Mouse (Mus musculus) liver, embryonic 13.5 days (tissue): Measurements from ENCODE around the gene Stkld1. TPM values are rescaled to one million over a fixed set of nuclear protein-coding genes. Genes with fewer than 3 reads are reported as not detected.

Experiments
- ATAC-seq: fragments of 200-750 bp; cut with Nextera tagmentation; 2 replicates; pipeline ENCODE4 v1.8.0; 2017; ENCODE audit warnings: low read depth, mild to moderate bottlenecking, moderate number of reproducible peaks, moderate library complexity
- DNase-seq: peaks from one replicate; pipeline ENCODE4 v3.0.0; 2022
- H3K27ac ChIP-seq: fragments of 300-500 bp; sonication (generic); 2 replicates; pipeline ENCODE4 v1.5.1; 2015; ENCODE audit warnings: moderate library complexity, mild to moderate bottlenecking, inconsistent platforms
- H3K27me3 ChIP-seq: fragments of 300-500 bp; sonication (generic); 2 replicates; pipeline ENCODE4 v1.6.1; 2015; ENCODE audit warnings: mild to moderate bottlenecking, inconsistent platforms
- H3K36me3 ChIP-seq: fragments of 300-500 bp; sonication (generic); 2 replicates; pipeline ENCODE4 v1.6.1; 2015; ENCODE audit warnings: mild to moderate bottlenecking, inconsistent platforms
- H3K4me1 ChIP-seq: fragments of 300-500 bp; sonication (generic); replicated peaks from 2 replicates; pipeline ENCODE4 v1.6.1; 2015; ENCODE audit warnings: inconsistent platforms
- H3K4me2 ChIP-seq: fragments of 300-500 bp; sonication (generic); 2 replicates; pipeline ENCODE4 v1.6.1; 2015; ENCODE audit warnings: inconsistent platforms, mild to moderate bottlenecking, moderate library complexity
- H3K4me3 ChIP-seq: fragments of 300-500 bp; sonication (generic); replicated peaks from 2 replicates; pipeline ENCODE4 v1.5.1; 2015; ENCODE audit warnings: mild to moderate bottlenecking, inconsistent platforms
- H3K9ac ChIP-seq: fragments of 300-500 bp; sonication (generic); 2 replicates; pipeline ENCODE4 v1.6.1; 2015; ENCODE audit warnings: mild to moderate bottlenecking, inconsistent platforms
- H3K9me3 ChIP-seq: fragments of 300-500 bp; sonication (generic); replicated peaks from 2 replicates; pipeline ENCODE4 v1.6.1; 2016; ENCODE audit warnings: inconsistent platforms
- WGBS: fragments of 180-500 bp; shearing (Covaris S2); methylation state at CpG from one replicate; pipeline ENCODE4 v1.1.7; 2015; ENCODE audit not compliant: insufficient replicate concordance; 5-methylcytosine and 5-hydroxymethylcytosine counted together
- polyA plus RNA-seq: library from polyadenylated mRNA; unstranded; fragments of >200 nt; fragmentation: Nextera tagmentation; extraction: Ambion mirVana; gene quantifications from 2 replicates; pipeline ENCODE4 v1.2.1, GENCODE M21; 2015

The Stkld1 gene
- polyA plus RNA-seq, 1 experiment from 2014 or later, result 0.08 TPM

DNA sequence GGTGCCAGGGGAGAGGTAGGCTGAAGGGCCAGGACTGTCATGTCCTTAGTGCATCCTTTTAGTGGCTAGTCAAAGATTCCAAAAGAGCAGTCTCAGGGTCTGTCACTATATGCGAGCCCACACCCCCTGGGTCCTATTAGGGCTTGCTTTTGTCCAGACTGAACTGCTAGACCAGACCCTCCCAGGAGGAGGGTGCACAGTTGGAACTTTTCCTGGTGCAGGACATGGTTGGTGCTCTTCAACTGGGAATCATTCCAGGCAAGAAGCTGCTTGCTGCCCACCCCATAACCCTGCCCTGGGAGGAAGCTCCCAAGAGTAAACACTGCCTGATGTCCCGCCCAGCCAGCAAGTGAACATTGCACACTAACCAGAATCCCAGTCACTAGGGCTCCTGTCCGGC, 39.3 kb downstream of the Stkld1 start, which contains the start of gene Adamts13:
Adamts13 (plus strand) TSS at position 301 of the 400 bp plus-strand sequence.
- Histone ChIP-seq H3K36me3 (no peaks in the 10 kb centered on the region), H3K4me1 (peaks cover 12% of the 10 kb centered on the region), H3K27ac (peak within 1 kb of the TSS; percentile 55), H3K4me3 (0 out of 2 replicates have a peak within 1 kb of the TSS, but pooled peaks have one; percentile 2), H3K4me2 (no peak within 1 kb of the TSS), H3K9ac (no peak within 1 kb of the TSS), H3K27me3 (peaks cover 4% of the 10 kb centered on the region; the same call in 1 of the 2 replicates), H3K9me3 (no peaks in the 10 kb centered on the region)
- DNase-seq, result no peak
- WGBS, result 47% methylated on average over 3 of the region's 3 CpGs
- ATAC-seq, result peak; percentile 41

DNA sequence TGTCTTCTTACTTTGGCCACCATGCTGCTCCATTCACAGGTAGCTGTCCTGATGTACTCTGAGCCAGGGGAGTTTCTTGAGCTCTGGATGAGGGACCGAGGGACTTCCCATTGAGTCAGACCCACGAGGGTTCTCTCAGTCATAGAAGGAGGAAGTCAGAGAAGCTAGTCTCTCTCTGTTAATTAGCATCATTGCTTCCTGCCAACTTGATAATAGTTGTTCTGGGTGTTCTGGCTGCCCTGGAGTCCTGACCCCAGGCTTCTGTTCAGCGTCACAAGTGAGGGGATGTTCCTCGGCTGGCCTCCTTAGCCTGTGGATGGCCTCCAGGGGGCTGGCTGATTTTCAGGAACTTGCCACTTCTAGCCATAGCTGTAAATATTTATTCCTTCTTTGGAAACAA, 40.1 kb downstream of the Stkld1 start:
- peak overlapping the region; percentile 55 for H3K27ac ChIP-seq
- ATAC-seq (no peak), DNase-seq (no peak)

DNA sequence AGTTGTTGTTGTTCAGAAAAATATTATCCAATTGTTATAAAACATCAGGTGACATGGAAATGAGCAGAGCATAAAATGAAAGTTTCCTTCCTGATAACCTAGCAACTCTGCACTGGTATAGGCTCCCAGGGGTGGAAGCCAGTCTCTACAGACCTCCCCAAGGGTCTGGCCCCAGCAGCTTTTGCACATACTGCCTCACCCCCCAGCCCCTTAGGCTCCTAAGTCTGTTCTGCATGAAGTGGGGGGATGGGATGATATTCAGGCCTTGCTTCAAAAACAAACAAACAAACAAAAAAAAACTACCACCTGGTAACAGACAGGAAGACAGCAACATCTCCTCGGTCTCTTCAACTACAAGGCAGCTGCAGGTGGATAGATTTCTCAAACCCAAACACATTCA, 46.5 kb downstream of the Stkld1 start:
- no peaks in the 10 kb centered on the region for H3K36me3 ChIP-seq
- H3K4me2 ChIP-seq, result no peak overlapping the region
- H3K4me1 ChIP-seq, result 0 out of 2 replicates have a peak, but pooled peaks cover 9% of the 10 kb centered on the region
- H3K9ac ChIP-seq, result no peak overlapping the region
- no peak overlapping the region for H3K27ac ChIP-seq
- no peaks in the 10 kb centered on the region for H3K27me3 ChIP-seq
- 53% methylated on average over 1 of the region's 1 CpGs for WGBS
- no peak for DNase-seq
- no peak for ATAC-seq
- H3K9me3 ChIP-seq, result no peaks in the 10 kb centered on the region
- H3K4me3 ChIP-seq, result no peak overlapping the region

More for the DNA sequence above, 40.1 kb downstream of the Stkld1 start:
- Histone ChIP-seq H3K36me3 (no peaks in the 10 kb centered on the region), H3K27me3 (peaks cover 4% of the 10 kb centered on the region; the same call in 1 of the 2 replicates), H3K9me3 (no peaks in the 10 kb centered on the region), H3K4me2 (no peak overlapping the region), H3K9ac (no peak overlapping the region), H3K4me3 (no peak overlapping the region), H3K4me1 (peaks cover 12% of the 10 kb centered on the region)
- 18% methylated on average over 4 of the region's 4 CpGs for WGBS

DNA sequence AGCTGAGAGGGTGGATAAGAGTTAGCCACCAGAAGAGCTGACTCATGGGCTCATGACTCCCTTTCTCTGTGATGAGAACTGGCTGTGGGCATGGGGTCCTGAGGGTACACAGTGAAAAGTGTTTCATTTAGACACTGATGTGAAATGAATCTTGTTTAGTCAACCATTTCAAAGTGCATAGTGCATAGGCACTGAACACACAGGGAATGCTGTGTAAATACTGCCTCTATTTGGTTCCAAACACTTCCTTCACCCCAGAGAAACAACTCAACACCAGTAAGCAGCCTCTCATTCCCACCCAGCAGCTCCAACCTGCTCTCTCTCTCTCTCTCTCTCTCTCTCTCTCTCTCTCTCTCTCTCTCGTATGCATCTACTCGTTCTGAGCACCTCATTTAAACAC, 50.3 kb downstream of the Stkld1 start:
- Histone ChIP-seq H3K4me2 (no peak overlapping the region), H3K4me1 (0 out of 2 replicates have a peak, but pooled peaks cover 9% of the 10 kb centered on the region), H3K9ac (no peak overlapping the region), H3K27ac (no peak overlapping the region), H3K27me3 (no peaks in the 10 kb centered on the region), H3K36me3 (no peaks in the 10 kb centered on the region), H3K4me3 (no peak overlapping the region), H3K9me3 (no peaks in the 10 kb centered on the region)
- ATAC-seq, result no peak
- 45% methylated on average over 2 of the region's 2 CpGs for WGBS
- no peak for DNase-seq

DNA sequence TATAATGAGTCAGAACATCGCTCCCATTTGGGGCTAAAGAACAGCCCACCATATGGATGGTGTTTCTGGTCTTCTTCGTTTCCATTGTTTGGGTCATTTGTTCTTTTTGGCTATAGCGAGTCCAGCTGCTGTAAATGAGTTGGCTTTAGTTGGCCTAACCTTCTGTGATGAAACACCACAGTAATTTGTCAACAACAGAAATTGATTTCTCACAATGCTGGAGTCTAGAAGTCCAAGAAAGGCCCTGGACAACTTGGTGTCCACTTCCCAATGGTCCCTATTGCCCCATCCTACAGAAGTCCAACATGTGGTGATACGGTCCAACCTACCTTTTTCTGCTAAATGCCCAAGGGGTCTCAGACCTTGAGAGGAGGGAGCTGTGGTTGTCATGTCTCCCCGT, 50.8 kb downstream of the Stkld1 start:
- Histone ChIP-seq H3K9ac (no peak overlapping the region), H3K4me2 (no peak overlapping the region), H3K4me3 (no peak overlapping the region), H3K4me1 (0 out of 2 replicates have a peak, but pooled peaks cover 9% of the 10 kb centered on the region), H3K36me3 (no peaks in the 10 kb centered on the region), H3K27me3 (no peaks in the 10 kb centered on the region), H3K9me3 (no peaks in the 10 kb centered on the region), H3K27ac (no peak overlapping the region)
- ATAC-seq, result no peak
- DNase-seq, result no peak
- WGBS, result 64% methylated on average over 5 of the region's 5 CpGs

DNA sequence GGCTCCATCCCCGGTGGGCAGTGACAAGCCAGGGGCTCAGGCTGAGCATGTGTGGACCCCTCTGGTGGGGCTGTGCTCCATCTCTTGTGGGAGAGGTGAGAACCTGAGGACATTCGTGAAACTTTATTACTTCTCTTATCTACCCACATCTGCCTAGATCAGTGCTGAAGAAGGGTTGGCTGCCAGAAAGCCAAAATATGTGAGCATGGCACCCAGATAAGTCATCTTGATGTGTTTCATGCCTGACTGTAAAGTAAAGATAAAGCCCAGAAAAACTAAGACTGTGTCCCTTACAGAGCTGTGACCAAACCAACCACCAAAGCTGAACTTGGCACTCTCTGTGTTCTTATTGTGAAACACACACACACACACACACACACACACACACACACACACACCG, 60.1 kb downstream of the Stkld1 start:
- no peaks in the 10 kb centered on the region for H3K27me3 ChIP-seq
- DNase-seq (no peak), ATAC-seq (no peak)
- H3K36me3 ChIP-seq, result no peaks in the 10 kb centered on the region
- no peak overlapping the region for H3K4me3 ChIP-seq
- WGBS, result 53% methylated on average over 3 of the region's 3 CpGs
- no peak overlapping the region for H3K4me2 ChIP-seq
- no peak overlapping the region for H3K9ac ChIP-seq
- H3K9me3 ChIP-seq, result no peaks in the 10 kb centered on the region
- peaks cover 6% of the 10 kb centered on the region for H3K4me1 ChIP-seq
- H3K27ac ChIP-seq, result no peak overlapping the region

DNA sequence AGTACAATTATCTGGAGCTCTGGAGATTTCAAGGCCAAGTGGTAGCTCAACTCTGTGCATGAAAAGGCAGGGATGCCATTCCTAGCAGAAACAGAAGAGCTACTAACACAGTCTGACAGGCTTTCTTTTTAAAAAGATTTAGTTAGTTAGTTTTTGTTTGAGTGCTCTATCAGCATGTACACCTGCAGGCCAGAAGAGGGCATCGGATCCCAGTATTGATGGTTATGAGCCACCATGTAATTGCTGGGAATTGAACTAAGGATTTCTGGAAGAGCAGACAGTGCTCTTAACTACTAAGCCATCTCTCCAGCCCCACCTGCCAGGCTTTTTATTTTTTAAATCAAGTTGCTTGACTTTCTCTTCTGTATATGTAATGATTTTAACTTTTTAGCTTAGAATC, 63.7 kb downstream of the Stkld1 start:
- WGBS, result 83% methylated on average over 1 of the region's 1 CpGs
- Histone ChIP-seq H3K9me3 (no peaks in the 10 kb centered on the region), H3K4me3 (no peak overlapping the region), H3K27ac (no peak overlapping the region), H3K4me1 (peaks cover 6% of the 10 kb centered on the region), H3K9ac (no peak overlapping the region), H3K27me3 (no peaks in the 10 kb centered on the region), H3K4me2 (no peak overlapping the region), H3K36me3 (no peaks in the 10 kb centered on the region)
- no peak for DNase-seq
- no peak for ATAC-seq

DNA sequence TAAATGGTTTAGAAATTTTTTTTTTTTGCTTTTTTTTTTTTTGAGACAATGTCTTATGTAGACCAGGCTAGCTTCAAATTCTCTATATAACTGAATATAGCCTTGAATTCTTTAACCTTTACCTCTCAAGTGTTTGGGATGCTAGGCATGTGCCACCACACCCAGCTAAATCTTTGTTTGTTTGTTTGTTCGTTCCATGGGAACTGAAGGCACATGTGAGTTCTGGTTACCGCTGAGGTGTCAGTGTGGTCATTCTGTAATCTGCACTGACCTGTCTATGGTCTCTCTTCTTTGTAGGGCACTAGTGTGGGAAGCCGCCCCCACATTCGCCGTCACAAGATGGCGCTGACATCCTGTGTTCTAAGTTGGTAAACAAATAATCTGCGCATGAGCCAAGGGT, 64.1 kb downstream of the Stkld1 start:
- ATAC-seq (no peak), DNase-seq (no peak)
- no peak overlapping the region for H3K4me2 ChIP-seq
- no peaks in the 10 kb centered on the region for H3K27me3 ChIP-seq
- no peaks in the 10 kb centered on the region for H3K36me3 ChIP-seq
- H3K27ac ChIP-seq, result no peak overlapping the region
- H3K9me3 ChIP-seq, result no peaks in the 10 kb centered on the region
- peaks cover 6% of the 10 kb centered on the region for H3K4me1 ChIP-seq
- no peak overlapping the region for H3K9ac ChIP-seq
- H3K4me3 ChIP-seq, result no peak overlapping the region
- 66% methylated on average over 7 of the region's 7 CpGs for WGBS

Other genes with a start within 250 kb of the Stkld1 start
- gene Abo, start 69.1 kb upstream of the Stkld1 start, polyA plus RNA-seq, result not detected in 2 replicates
- 14.8 and 17.8 TPM in 2 replicates for gene Surf6, start 31.2 kb upstream of the Stkld1 start, polyA plus RNA-seq
- gene Med22, start 23.4 kb upstream of the Stkld1 start, polyA plus RNA-seq, result 24.6 and 25.9 TPM in 2 replicates
- 557 and 577 TPM in 2 replicates for gene Rpl7a, start 23.3 kb upstream of the Stkld1 start, polyA plus RNA-seq
- 36.6 and 41.6 TPM in 2 replicates for gene Surf2, start 17.7 kb upstream of the Stkld1 start, polyA plus RNA-seq
- 39.7 and 43.6 TPM in 2 replicates for gene Surf1, start 17.5 kb upstream of the Stkld1 start, polyA plus RNA-seq
- gene Surf4, start 119 bp upstream of the Stkld1 start, polyA plus RNA-seq, result 105 and 116 TPM in 2 replicates
- 24.8 and 29.7 TPM in 2 replicates for gene Rexo4, start 30.3 kb downstream of the Stkld1 start, polyA plus RNA-seq
- 1.0 and 1.2 TPM in 2 replicates for gene Adamts13, start 39.4 kb downstream of the Stkld1 start, polyA plus RNA-seq
- gene Cacfd1, start 75.9 kb downstream of the Stkld1 start, polyA plus RNA-seq, result 12.6 and 13.4 TPM in 2 replicates
- gene Slc2a6, start 94.0 kb downstream of the Stkld1 start, polyA plus RNA-seq, result 0.13 and 0.20 TPM in 2 replicates
- gene Mymk, start 138.1 kb downstream of the Stkld1 start, polyA plus RNA-seq, result 0.70 and 0.83 TPM in 2 replicates
- 0.64 and 0.65 TPM in 2 replicates for gene Adamtsl2, start 145.3 kb downstream of the Stkld1 start, polyA plus RNA-seq
- 0.03 TPM in 1 of 2 replicates, not detected in the other for gene Fam163b, start 208.4 kb downstream of the Stkld1 start, polyA plus RNA-seq
- 0.03 TPM in 2 replicates for gene Dbh, start 231.2 kb downstream of the Stkld1 start, polyA plus RNA-seq